Mouse (Mus musculus): ENCODE measurements at regions not wholly inside any gene's neighbourhood (a gene's known extent, or its start where the extent isn't known, plus 50 kb on each side); places are given as distances from the start of the nearest gene placed in this dataset.

DNA sequence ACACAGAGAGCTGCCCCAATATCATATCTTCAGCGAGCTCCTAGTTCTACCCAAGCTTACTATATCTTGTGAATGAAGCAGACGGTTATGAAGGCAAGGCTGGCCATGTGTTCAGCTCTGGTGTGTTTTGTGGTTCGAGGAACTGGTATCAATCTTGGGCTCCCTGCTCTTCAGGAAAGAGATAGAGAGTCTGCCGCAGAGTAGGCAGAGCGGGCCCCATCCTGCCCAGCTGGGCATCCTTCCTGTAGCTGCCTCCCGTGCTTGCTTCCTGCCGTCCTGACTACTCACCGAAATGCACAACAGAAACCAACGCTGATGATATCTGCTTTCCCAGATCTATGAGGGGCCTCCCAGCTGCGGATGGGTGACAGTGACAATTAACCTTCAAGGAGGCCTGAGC lies 60.3 kb downstream of the Snrpe start:
- no peak for DNase-seq

DNA sequence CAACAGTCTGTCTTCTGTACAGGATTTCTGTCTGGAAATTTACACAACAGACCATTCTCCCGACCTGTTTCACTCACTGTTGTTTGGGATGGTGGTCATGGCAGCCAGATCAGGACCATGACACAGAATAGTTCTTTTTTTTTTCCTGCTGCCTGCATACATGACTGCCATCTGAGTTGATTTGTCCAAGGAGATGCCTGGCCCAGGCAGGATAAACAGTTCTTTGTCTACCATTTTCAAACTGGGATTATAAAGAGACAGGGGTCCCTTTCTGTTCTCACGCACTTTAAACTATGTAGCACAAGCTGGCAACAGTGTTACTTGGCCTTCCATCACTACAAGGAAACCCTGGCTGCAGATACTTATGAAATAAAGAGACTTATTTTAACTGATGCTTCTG lies 61.1 kb downstream of the Snrpe start:
- DNase-seq, result no peak

DNA sequence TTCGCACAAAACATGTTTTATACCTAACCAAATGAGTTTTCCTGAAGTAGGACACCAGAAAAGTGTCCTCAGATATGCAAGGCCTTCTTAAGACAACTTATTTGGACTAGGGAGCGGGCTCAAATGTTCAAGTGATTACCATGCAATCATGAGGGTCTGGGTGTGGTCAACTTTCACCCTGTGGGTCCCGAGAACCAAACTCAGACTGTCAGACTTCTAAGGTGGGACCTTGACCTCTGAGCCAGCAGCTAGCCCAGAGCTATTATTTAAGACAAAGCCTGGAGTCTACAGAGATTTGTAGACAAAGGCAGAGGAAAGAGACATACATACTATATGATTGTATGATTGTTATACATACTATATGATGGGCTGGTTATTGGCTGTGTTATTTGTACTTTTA lies 62.5 kb downstream of the Snrpe start:
- DNase-seq, result no peak

DNA sequence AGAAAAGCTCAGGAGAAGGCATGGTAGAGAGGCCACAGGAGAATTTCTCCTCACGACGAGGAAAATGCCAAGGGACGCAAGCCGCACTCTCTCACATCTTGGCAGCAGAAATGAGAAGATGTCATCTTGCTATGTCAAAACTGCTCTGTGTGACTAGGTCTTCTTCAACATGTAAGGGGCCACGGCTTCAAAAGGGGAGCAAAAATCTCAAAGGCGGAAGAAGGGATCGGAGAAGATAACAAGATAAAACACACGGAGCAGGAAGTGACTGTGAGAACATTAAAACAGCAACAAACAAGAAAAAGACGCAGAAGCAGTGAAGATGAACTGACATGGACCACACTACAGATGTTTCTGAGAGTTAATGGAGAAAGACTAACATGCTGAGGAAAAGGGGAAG lies 65.1 kb downstream of the Snrpe start:
- DNase-seq, result no peak

GRCm38 (mm10) chr1:133543751-133544150 lies 66.3 kb downstream of the Snrpe start:
- no peak for DNase-seq

DNA sequence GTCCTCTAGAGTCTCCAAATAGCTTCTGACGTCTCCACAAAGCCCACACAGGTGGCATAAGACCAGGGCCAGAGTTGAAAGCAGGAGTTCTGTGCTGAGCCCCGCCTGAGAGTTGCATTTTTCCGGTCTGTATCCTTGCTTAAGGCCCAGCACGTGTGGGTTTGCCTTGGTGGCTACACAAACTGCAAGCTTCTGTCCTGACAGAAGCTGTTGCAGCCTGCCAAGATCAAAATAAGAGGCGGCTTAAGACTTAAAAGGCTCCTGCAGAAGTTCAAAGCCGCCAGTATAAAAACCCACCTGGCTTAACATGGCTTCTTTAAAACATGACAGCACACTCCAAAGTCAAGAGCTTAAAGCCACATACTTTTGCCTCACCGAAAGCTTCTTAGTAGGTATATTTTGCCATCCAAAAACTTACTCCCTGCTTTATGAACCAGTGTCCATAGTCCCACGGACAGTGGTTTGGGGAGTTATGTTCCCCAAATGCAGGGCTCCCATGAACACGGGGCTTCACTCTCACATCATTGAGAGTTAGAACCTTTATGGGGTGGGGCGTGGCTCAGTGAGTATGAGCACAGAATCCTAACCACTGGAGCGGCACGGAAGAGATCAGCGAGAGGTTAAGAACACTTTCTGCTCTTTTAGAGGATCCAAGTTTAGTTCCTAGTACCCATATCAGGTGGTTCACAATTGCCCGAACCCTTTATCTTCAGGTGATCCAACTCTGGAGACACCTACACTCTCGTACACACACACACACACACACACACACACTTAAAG lies 67.9 kb downstream of the Snrpe start:
- DNase-seq, result no peak

- no peak for DNase-seq
Measured at GRCm38 (mm10) chr1:133530698-133531097, 79.4 kb downstream of the Snrpe start.

DNA sequence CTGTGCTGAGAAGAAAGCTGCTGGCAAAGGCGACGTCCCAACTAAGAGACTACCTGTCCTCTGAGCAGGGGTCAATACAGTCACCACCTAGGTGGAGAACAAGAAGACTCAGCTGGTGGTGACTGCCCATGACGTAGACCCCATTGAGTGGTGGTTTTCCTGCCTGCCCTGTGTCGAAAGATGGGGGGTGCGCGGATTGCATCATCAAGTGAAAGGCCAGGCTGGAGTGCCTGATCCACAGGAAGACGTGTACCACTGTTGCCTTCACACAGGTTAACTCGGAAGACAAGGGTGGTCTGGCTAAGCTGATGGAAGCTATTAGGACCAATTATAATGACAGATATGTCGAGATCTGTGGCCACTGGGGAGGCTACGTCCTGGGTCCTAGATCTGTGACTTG lies 80.3 kb downstream of the Snrpe start:
- DNase-seq, result no peak

- no peak for DNase-seq
Measured at GRCm38 (mm10) chr1:133527651-133528385, 82.3 kb downstream of the Snrpe start.

DNA sequence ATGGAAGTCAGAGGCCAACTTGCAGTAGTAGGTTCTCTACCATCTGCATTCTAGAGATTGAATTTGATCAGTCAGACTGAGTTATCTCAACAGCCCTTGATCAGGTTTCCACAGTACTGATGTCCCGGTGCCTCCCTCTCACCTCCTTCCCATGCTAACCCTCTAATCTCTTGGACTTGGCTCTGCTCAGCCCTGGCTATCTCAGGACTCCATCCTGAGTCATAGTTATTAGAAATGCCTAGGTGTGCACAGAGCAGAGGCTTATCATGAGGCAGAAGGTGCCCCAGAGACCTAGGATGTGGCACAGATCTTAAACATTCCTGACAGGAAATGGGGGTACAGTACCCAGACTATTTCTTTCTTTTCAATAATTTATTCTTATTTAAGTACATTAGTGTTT lies 87.3 kb downstream of the Snrpe start:
- DNase-seq, result no peak

DNA sequence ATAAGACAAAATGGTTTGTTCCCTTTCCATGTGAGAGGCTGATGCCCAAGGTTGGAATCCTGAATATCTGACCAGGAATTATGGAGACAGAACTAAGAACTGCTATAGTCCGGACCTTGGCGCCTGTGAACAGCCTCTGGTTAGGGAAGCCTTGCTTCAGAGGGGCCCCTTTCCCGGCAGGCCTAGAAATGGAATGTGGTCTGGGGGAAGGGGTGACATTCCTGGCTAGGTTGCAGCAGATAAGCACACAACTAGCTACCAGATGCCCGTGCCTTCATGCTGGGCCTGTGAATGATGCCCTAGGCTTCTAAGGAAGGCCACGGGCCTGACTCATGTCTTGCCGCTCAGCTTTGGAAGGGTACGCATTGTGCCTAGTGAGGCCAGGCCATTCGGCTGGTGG lies 89.4 kb downstream of the Snrpe start:
- no peak for DNase-seq

DNA sequence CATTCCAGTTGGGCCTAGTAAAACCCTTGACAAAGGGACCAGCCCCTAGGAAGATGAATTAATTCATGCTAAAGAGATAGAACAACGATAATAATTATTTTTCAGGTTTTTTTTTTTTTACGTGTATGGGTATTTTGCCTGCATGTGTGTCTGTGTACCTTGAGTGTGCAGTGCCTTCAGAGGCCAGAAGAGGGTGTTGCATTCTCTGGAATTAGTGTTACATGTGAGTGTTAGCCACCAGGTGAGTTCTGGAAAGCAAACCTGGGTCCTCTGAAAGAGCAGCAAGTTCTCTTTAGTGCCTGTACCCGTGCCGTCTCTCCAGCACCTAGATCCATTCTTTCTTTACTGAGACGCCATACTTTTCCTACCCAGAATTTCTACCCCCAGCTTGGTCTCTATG lies 92.8 kb upstream of the Sox13 start:
- no peak for DNase-seq

- no peak for DNase-seq
Measured at GRCm38 (mm10) chr1:133504116-133504515, 79.9 kb upstream of the Sox13 start.

DNA sequence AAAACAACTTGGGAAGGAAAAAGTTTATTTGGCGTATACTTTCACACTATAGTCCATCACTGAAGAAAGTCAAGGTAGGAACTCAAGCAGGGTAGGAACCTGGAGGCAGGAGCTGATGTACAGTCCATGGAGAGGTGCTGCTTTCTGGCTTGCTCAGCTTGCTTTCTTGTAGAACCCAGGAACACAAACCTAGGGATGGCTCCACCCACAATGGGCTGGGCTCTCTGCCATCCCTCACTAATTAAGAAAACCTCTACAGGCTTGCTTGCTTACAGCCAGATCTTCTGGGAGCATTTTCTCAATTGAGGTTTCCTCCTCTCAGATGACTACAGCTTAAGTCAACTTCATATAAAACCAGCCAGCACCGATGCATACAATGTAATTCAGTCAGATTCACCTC lies 79.2 kb upstream of the Sox13 start:
- peak in 1 of 2 experiments; percentile 15 for DNase-seq

DNA sequence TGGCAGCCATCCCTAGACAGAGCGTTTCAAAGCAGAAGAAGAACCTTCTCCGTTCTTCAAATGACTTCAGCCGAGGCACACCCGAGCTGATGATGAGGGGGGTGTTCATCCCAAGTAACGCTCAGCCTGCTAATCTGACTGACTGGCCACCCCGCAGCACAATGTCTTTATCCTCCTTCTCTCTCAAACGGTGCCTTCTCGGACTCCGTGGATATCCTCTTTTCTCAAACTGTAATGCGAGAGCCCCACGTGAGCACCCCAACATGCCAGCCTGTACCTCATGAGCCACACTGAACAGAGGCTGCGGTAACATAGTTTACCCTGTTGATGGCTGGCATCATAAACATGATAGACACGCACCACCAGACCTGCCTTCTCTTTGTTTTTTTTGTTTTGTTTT lies 76.8 kb upstream of the Sox13 start:
- no peak for DNase-seq

- DNase-seq, result peak; percentile 52 to 67
Measured at GRCm38 (mm10) chr1:133492986-133493741, 69.0 kb upstream of the Sox13 start.

GRCm38 (mm10) chr1:133492291-133492985 lies 68.3 kb upstream of the Sox13 start:
- DNase-seq, result peak in 1 of 2 experiments; percentile 2

- DNase-seq, result no peak
Measured at GRCm38 (mm10) chr1:133491857-133492290, 67.7 kb upstream of the Sox13 start.

GRCm38 (mm10) chr1:133487171-133487901 lies 63.2 kb upstream of the Sox13 start:
- DNase-seq, result no peak

DNA sequence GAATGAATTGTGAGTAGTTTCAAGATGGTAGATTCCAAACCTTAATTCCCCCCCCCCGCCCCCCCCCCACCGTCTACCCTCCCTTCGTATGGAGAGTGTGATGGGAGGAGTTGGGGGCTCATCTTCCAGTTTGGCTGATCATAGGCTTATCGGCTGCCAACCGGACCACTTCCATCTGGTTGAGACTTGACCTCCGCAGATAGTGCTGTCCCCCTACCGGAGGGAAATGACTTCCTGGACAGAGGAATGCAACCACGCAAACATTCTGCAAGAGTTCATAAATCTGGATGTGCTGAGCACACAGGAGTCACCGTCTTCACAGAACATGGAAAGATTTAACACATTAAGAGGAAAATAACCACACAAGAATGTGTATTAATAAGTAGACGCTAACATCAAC lies 62.2 kb upstream of the Sox13 start:
- DNase-seq, result peak in 1 of 2 experiments; percentile 8

GRCm38 (mm10) chr1:133482891-133483290 lies 58.7 kb upstream of the Sox13 start:
- DNase-seq, result peak; percentile 53 to 55

DNA sequence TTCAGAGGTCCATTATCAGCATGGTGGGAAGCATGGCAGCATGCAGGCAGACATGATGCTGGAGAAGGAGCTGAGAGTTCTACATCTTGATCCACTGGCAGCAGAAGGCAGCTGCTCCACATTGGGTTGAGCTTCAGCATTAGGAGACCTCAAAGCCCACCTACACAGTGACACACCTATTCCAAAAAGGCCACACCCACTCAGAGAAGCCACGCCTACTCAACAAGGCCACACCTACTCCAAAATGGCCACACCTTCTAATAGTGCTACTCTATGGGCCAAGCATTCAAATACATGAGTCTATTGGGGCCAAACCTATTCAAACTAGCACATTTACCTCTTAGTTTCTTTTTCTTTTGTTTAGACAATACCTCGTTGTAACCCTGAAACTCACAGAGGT lies 50.4 kb upstream of the Sox13 start:
- no peak for DNase-seq

All from kidney, adult 8-10 months (tissue).